Mouse (Mus musculus) gastrocnemius, adult 2 months (tissue): ENCODE results near the gene Gm10750. TPM values are rescaled to one million over a fixed set of nuclear protein-coding genes. Genes with fewer than 3 reads are reported as not detected.
"Not testable (repeated sequence)": the region's sequence is repeated elsewhere in the genome, so short reads cannot be mapped to it uniquely, and the experiment has no call there.

Experiments used
- DNase-seq: peaks from one replicate; pipeline ENCODE4 v3.0.0; 2022
- H3K27ac ChIP-seq: fragments of 200-600 bp; 2 replicates; pipeline ENCODE4 v1.8.1; 2022; ENCODE audit warnings: mild to moderate bottlenecking
- H3K4me3 ChIP-seq: fragments of 200-600 bp; 2 replicates; pipeline ENCODE4 v1.8.1; 2022; ENCODE audit warnings: mild to moderate bottlenecking, moderate library complexity
- CTCF ChIP-seq: fragments of 200-600 bp; IDR thresholded peaks from 2 replicates; pipeline ENCODE4 v1.8.1; 2022; ENCODE audit warnings: antibody characterized with exemption, mild to moderate bottlenecking, moderate library complexity
- intact Hi-C: fragments of 180-260 bp; cut with DNase I; formaldehyde crosslinking; loops from one replicate; pipeline ENCODE4 v1.15.1; 2025
- long read RNA-seq, 2 experiments: library from polyadenylated mRNA; stranded (forward); transcript quantifications; one replicate each; pipeline ENCODE4 v2.0.0; 2021
- total RNA-seq, 2 experiments: library from RNA; stranded (reverse); gene quantifications; 2 replicates each; pipeline ENCODE4 v1.2.3; 2021

The Gm10750 gene
- not detected for total RNA-seq
- long read RNA-seq, experiment 1 = 0 reads
- long read RNA-seq, experiment 2 = 0 reads

GRCm38 (mm10) chr2:149017137-149017536 is at the start of gene Gm10750:
Gm10750 (minus strand) TSS chr2:149017237.
- H3K27ac ChIP-seq, intact Hi-C loops, DNase-seq, H3K4me3 ChIP-seq: not testable (repeated sequence)

GRCm38 (mm10) chr2:149004826-149005225 is 12.2 kb downstream of the Gm10750 start:
- Histone ChIP-seq H3K27ac (no peak overlapping the region), H3K4me3 (no peak overlapping the region)
- DNase-seq = no peak
- intact Hi-C loops = no loop called here
- no peak for TF ChIP-seq CTCF

- TF ChIP-seq CTCF = no peak
- DNase-seq = no peak
- intact Hi-C loops = no loop called here
- H3K4me3 ChIP-seq = no peak within 1 kb of the TSS
- H3K27ac ChIP-seq = no peak within 1 kb of the TSS
Observed at GRCm38 (mm10) chr2:149003151-149003550, 13.9 kb downstream of the Gm10750 start, which contains the start of gene Gm1330. Gm1330 (minus strand) TSS chr2:149003251.

- TF ChIP-seq CTCF = no peak
- intact Hi-C loops = no loop called here
- Histone ChIP-seq H3K4me3 (no peak overlapping the region), H3K27ac (no peak overlapping the region)
- DNase-seq = no peak
Observed at GRCm38 (mm10) chr2:148995133-148995532, 21.9 kb downstream of the Gm10750 start.

Other genes with a start within 250 kb of the Gm10750 start
- gene Cst11, start 245.7 kb downstream of the Gm10750 start, total RNA-seq = not detected
- not detected for gene 8030411F24Rik, start 235.2 kb downstream of the Gm10750 start, total RNA-seq
- not detected for gene Cst12, start 227.9 kb downstream of the Gm10750 start, total RNA-seq
- not detected for gene Cst8, start 218.5 kb downstream of the Gm10750 start, total RNA-seq
- gene Cst13, start 197.2 kb downstream of the Gm10750 start, total RNA-seq = not detected
- gene Cst9, start 182.1 kb downstream of the Gm10750 start, total RNA-seq = not detected
- gene 9230104L09Rik, start 152.2 kb downstream of the Gm10750 start, total RNA-seq = 1 to 10 TPM in 1 of 2 experiments, not detected in 1; 1.3 TPM
- gene Cst3, start 141.5 kb downstream of the Gm10750 start, total RNA-seq = 100 to 1,000 TPM; 519 to 664 TPM
- gene Gm1330, start 14.0 kb downstream of the Gm10750 start, total RNA-seq = not detected